Mouse (Mus musculus): ENCODE measurements around the gene Prr36.

DNA sequence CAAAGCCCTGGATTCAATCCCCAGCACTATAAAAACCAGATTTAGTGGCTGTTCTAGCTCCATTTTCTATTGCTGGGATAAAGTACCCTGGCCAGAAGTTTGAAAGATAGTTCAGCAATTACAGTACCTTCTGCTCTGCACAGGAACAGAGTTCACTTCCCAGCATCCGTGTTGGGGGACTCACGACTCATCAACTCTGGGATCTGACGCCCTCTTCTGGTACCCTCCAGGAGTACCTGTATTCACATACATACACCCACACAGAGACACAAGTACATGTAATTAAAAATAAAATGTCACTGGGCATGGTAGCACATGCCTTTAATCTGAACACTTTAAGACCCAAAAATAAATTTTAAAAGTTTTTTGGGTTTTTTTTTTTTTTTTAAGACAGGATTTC lies 44.8 kb downstream of the Prr36 start:
- no peak for TF ChIP-seq CTCF (IDR thresholded peaks at IDR 0.05; ENCODE audit: control insufficient read depth, insufficient read depth, insufficient replicate concordance, low read depth, low read length)
- no peak for TF ChIP-seq POLR2A (IDR thresholded peaks at IDR 0.05; ENCODE audit: control insufficient read depth, low read depth, low read length)

Data from testis, adult 2 months (tissue).